Mouse (Mus musculus) kidney, postnatal 10 days (tissue): ENCODE results near the gene Elp6.
"Not testable (repeated sequence)": the region's sequence is repeated elsewhere in the genome, so short reads cannot be mapped to it uniquely, and the experiment has no call there.

Experiments
- DNase-seq: peaks from one replicate; pipeline ENCODE4 v3.0.0; 2021; ENCODE audit warnings: mixed read lengths

Elp6 gene

GRCm38 (mm10) chr9:110320769-110321168 is 15.8 kb downstream of the Elp6 start:
- peak; percentile 36 for DNase-seq

- no peak for DNase-seq
These were observed 18.0 kb downstream of the Elp6 start for GRCm38 (mm10) chr9:110322972-110323371.

- DNase-seq = no peak
These were observed 19.2 kb downstream of the Elp6 start for GRCm38 (mm10) chr9:110324181-110324580.

GRCm38 (mm10) chr9:110328178-110328577 is 23.2 kb downstream of the Elp6 start:
- DNase-seq = no peak

GRCm38 (mm10) chr9:110328946-110329630 is 24.1 kb downstream of the Elp6 start:
- no peak for DNase-seq

GRCm38 (mm10) chr9:110329655-110330054 is 24.7 kb downstream of the Elp6 start:
- no peak for DNase-seq

GRCm38 (mm10) chr9:110330341-110330740 is 25.4 kb downstream of the Elp6 start:
- DNase-seq = no peak

GRCm38 (mm10) chr9:110330913-110331312 is 25.9 kb downstream of the Elp6 start:
- not testable (repeated sequence) for DNase-seq

- peak; percentile 98 for DNase-seq
These were observed 28.3 kb downstream of the Elp6 start, which contains the start of gene Scap for GRCm38 (mm10) chr9:110333135-110333895. Gene Scap (plus strand): TSS chr9:110333288.

- DNase-seq = no peak
These were observed 28.9 kb downstream of the Elp6 start for GRCm38 (mm10) chr9:110333896-110334259.

- no peak for DNase-seq
These were observed 29.9 kb downstream of the Elp6 start for GRCm38 (mm10) chr9:110334849-110335248.

- no peak for DNase-seq
These were observed 35.2 kb downstream of the Elp6 start for GRCm38 (mm10) chr9:110340037-110340750.

GRCm38 (mm10) chr9:110342008-110342407 is 37.0 kb downstream of the Elp6 start:
- DNase-seq = no peak

- no peak for DNase-seq
These were observed 38.8 kb downstream of the Elp6 start for GRCm38 (mm10) chr9:110343805-110344204.

- DNase-seq = no peak
These were observed 40.2 kb downstream of the Elp6 start for GRCm38 (mm10) chr9:110345057-110345739.

- DNase-seq = no peak
These were observed 43.9 kb downstream of the Elp6 start for GRCm38 (mm10) chr9:110348899-110349298.

- no peak for DNase-seq
These were observed 45.2 kb downstream of the Elp6 start for GRCm38 (mm10) chr9:110350188-110350587.

- peak; percentile 28 for DNase-seq
These were observed 45.6 kb downstream of the Elp6 start for GRCm38 (mm10) chr9:110350612-110351011.

GRCm38 (mm10) chr9:110351350-110351749 is 46.4 kb downstream of the Elp6 start:
- DNase-seq = no peak

- DNase-seq = no peak
These were observed 47.1 kb downstream of the Elp6 start for GRCm38 (mm10) chr9:110351932-110352632.

- DNase-seq = no peak
These were observed 53.4 kb downstream of the Elp6 start for GRCm38 (mm10) chr9:110358341-110358740.

- no peak for DNase-seq
These were observed 56.3 kb downstream of the Elp6 start for GRCm38 (mm10) chr9:110361299-110361698.
